ENCODE assay signal across 27 mouse cellular contexts in genomic region chr16:48611436-48611835, GRCm38 (mm10).
DNase-seq lines count a peak whose midpoint lies in the region; ATAC-seq and TF ChIP-seq lines count a peak whose summit lies in the region.
"Had no signal": no experiment of that assay in that cellular context is flagged by ENCODE, and none has a peak within 500 bp of the region (broad histone marks: within the 10 kb centered on the region; RNA-seq: fewer than 3 reads in every experiment).

No protein-coding gene starts in this region.

- peaks cover 26% of the 10 kb centered on the region for H3K36me3 ChIP-seq in E14TG2a.4 (ENCODE audit: insufficient read depth, low read length)
- no peaks in the 10 kb centered on the region for H3K36me3 ChIP-seq in embryonic facial prominence, embryonic 10.5 days (replicated peaks)
- H3K36me3 ChIP-seq: embryonic facial prominence, embryonic 13.5 days; embryonic facial prominence, embryonic 15.5 days; forebrain, embryonic 10.5 days; forebrain, embryonic 12.5 days; G1E had no signal

- no peak for ATAC-seq in megakaryocyte-erythroid progenitor cell, adult 5-6 weeks (replicated peaks; ENCODE audit: low FRiP score, low TSS enrichment, poor library complexity, severe bottlenecking)
- ATAC-seq: activated CD4-positive, CD25-positive, alpha-beta regulatory T cell, adult 4 months; CD4-positive, CD25-positive, alpha-beta regulatory T cell, adult 4 months; forebrain, embryonic 14.5 days; forebrain, embryonic 16.5 days; Patski had no signal

- no peaks in the 10 kb centered on the region for H3K9me3 ChIP-seq in E14TG2a.4 (ENCODE audit: low read length)
- no peaks in the 10 kb centered on the region for H3K9me3 ChIP-seq in embryonic facial prominence, embryonic 10.5 days
- H3K9me3 ChIP-seq: embryonic facial prominence, embryonic 13.5 days; embryonic facial prominence, embryonic 15.5 days; forebrain, embryonic 10.5 days; forebrain, embryonic 12.5 days; G1E had no signal

- WGBS in embryonic facial prominence, embryonic 10.5 days = 90% methylated on average over 2 of the region's 2 CpGs

- no peak for TF ChIP-seq CTCF in E14TG2a.4 (conservative IDR thresholded peaks at IDR 0.05; ENCODE audit: low read length)

- H3K4me3 ChIP-seq in E14TG2a.4 (replicated peaks; ENCODE audit: low read length) = peak overlapping the region; percentile 74
- no peak overlapping the region for H3K4me3 ChIP-seq in embryonic facial prominence, embryonic 10.5 days
- H3K4me3 ChIP-seq: embryonic facial prominence, embryonic 13.5 days; embryonic facial prominence, embryonic 15.5 days; erythroblast, embryonic 14.5 days; forebrain, embryonic 10.5 days; forebrain, embryonic 12.5 days had no signal

- no peak overlapping the region for H3K27ac ChIP-seq in embryonic facial prominence, embryonic 10.5 days (replicated peaks)
- H3K27ac ChIP-seq: embryonic facial prominence, embryonic 13.5 days; embryonic facial prominence, embryonic 15.5 days; forebrain, embryonic 10.5 days; forebrain, embryonic 12.5 days had no signal

- no peaks in the 10 kb centered on the region for H3K27me3 ChIP-seq in E14TG2a.4 (ENCODE audit: insufficient read depth, low read length)
- H3K27me3 ChIP-seq in embryonic facial prominence, embryonic 10.5 days (replicated peaks; ENCODE audit: low read depth, poor library complexity, severe bottlenecking) = no peaks in the 10 kb centered on the region
- H3K27me3 ChIP-seq: CH12.LX; embryonic facial prominence, embryonic 13.5 days; embryonic facial prominence, embryonic 15.5 days; forebrain, embryonic 12.5 days; Patski had no signal

- H3K4me1 ChIP-seq in E14TG2a.4 (replicated peaks; ENCODE audit: low read depth, low read length) = peaks cover 80% of the 10 kb centered on the region
- H3K4me1 ChIP-seq in embryonic facial prominence, embryonic 10.5 days = no peaks in the 10 kb centered on the region
- H3K4me1 ChIP-seq: embryonic facial prominence, embryonic 13.5 days; embryonic facial prominence, embryonic 15.5 days; forebrain, embryonic 12.5 days had no signal

- intact Hi-C loops in heart, postnatal 36 days (cut with DNase I) = no loop called here

- DNase-seq in ES-CJ7 (ENCODE audit: low read depth, low spot score) = peak; percentile 80
- DNase-seq in R1 (ENCODE audit: low read depth, low spot score) = peak; percentile 91
- DNase-seq in embryonic facial prominence, embryonic 10.5 days (ENCODE audit: low spot score) = no peak
- DNase-seq in heart, postnatal 36 days = no peak
- DNase-seq: adrenal gland, adult 8-10 months; adrenal gland, postnatal 14 days; adrenal gland, postnatal 36 days; B cell, adult 2 months; cerebellum, adult 11-12 months; cerebellum, adult 2 months; cerebellum, adult 9-10 months; cerebellum, postnatal 10 days; cerebellum, postnatal 25 days had no signal

Comparison
In these comparisons a context has a peak if more than half of its experiments do, and no peak if none do; other contexts are left out.
1. DNase-seq: peak in ES-CJ7 (single experiment) and R1 (single experiment); none in embryonic facial prominence, embryonic 10.5 days (single experiment) and heart, postnatal 36 days (0 of 2).